Mouse (Mus musculus) heart, embryonic 11.5 days (tissue): ENCODE results near the gene Ncbp1. TPM values are rescaled to one million over a fixed set of nuclear protein-coding genes. Genes with fewer than 3 reads are reported as not detected.

ENCODE experiments used
- ATAC-seq: fragments of 200-750 bp; cut with Nextera tagmentation; replicated peaks from 2 replicates; pipeline ENCODE4 v1.8.0; 2017; ENCODE audit warnings: moderate library complexity; ENCODE audit not compliant: insufficient number of reproducible peaks, low FRiP score, low TSS enrichment
- H3K27ac ChIP-seq: fragments of 300-500 bp; sonication (generic); 2 replicates; pipeline ENCODE4 v1.5.1; 2014; ENCODE audit warnings: mild to moderate bottlenecking, low read depth, low read length
- H3K27me3 ChIP-seq: fragments of 300-500 bp; sonication (generic); 2 replicates; pipeline ENCODE4 v1.6.1; 2014; ENCODE audit warnings: mild to moderate bottlenecking, low read length, mixed read lengths; ENCODE audit not compliant: control insufficient read depth, insufficient read depth
- H3K36me3 ChIP-seq: fragments of 300-500 bp; sonication (generic); 2 replicates; pipeline ENCODE4 v1.6.1; 2014; ENCODE audit warnings: mild to moderate bottlenecking, low read length, moderate library complexity, mixed read lengths; ENCODE audit not compliant: control insufficient read depth, insufficient read depth
- H3K4me1 ChIP-seq: fragments of 300-500 bp; sonication (generic); 2 replicates; pipeline ENCODE4 v1.6.1; 2014; ENCODE audit warnings: low read length; ENCODE audit not compliant: control insufficient read depth, insufficient read depth
- H3K4me2 ChIP-seq: fragments of 300-500 bp; sonication (generic); 2 replicates; pipeline ENCODE4 v1.6.1; 2014; ENCODE audit warnings: mild to moderate bottlenecking, moderate library complexity
- H3K4me3 ChIP-seq: fragments of 300-500 bp; sonication (generic); 2 replicates; pipeline ENCODE4 v1.5.1; 2014; ENCODE audit warnings: low read depth, low read length
- H3K9ac ChIP-seq: fragments of 300-500 bp; sonication (generic); 2 replicates; pipeline ENCODE4 v1.6.1; 2014; ENCODE audit warnings: mild to moderate bottlenecking, low read depth, low read length, moderate library complexity
- H3K9me3 ChIP-seq: fragments of 300-500 bp; sonication (generic); replicated peaks from 2 replicates; pipeline ENCODE4 v1.6.1; 2016; ENCODE audit warnings: low read length; ENCODE audit not compliant: control insufficient read depth
- WGBS: fragments of 180-500 bp; shearing (Covaris S2); extraction: QIAGEN DNeasy Blood & Tissue Kit; methylation state at CpG from one replicate; pipeline ENCODE4 v1.1.7; 2014; ENCODE audit not compliant: insufficient replicate concordance; 5-methylcytosine and 5-hydroxymethylcytosine counted together
- polyA plus RNA-seq: library from polyadenylated mRNA; unstranded; fragments of >200 nt; fragmentation: Nextera tagmentation; extraction: Ambion mirVana; gene quantifications from 2 replicates; pipeline ENCODE4 v1.2.1, GENCODE M21; 2014

The Ncbp1 gene
- polyA plus RNA-seq, 1 experiment from 2014 or later = 59.1 TPM

DNA sequence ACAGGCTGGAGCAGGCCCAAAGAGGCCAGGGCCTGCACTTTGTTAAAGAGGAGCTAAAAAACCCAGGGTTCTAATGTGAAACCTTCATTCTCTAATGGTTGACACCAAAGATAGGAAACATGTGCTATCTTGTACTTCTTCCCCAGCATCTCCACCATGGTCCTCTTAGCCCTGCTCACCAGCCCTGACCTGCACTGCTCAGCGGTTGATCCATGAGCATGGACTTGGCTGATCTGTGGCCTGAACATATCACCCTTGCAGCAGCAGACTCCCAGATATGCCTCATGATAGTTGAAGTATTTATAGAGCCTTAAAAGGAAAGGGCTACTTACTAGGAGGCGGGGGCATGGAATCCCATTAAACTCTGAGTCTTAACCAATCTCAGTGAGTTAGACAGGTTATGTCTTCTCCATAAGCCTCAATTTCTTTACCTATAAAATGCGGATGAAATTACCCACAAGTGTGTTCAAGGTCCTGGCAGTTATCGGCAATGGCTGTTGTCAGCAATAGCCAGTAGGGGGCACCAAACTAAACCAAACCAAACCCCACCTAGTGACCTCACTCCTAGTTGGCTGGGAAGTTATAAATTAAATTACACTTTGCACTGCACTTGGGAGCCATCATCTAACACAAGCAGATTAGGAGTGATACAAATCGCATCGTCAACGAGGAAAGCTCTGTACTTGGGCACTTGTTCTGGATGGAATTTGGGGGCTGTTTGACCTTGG is 63.6 kb downstream of the Ncbp1 start:
- H3K9me3 ChIP-seq = 0 out of 2 replicates have a peak, but pooled peaks cover under 1% of the 10 kb centered on the region
- H3K4me3 ChIP-seq = peak overlapping the region; percentile 12
- no peak for ATAC-seq
- no peak overlapping the region for H3K9ac ChIP-seq
- peaks cover 27% of the 10 kb centered on the region for H3K27me3 ChIP-seq
- H3K4me1 ChIP-seq = no peaks in the 10 kb centered on the region
- no peaks in the 10 kb centered on the region for H3K36me3 ChIP-seq
- H3K27ac ChIP-seq = no peak overlapping the region
- H3K4me2 ChIP-seq = peak overlapping the region; percentile 59
- WGBS = 7% methylated on average over 7 of the region's 7 CpGs

DNA sequence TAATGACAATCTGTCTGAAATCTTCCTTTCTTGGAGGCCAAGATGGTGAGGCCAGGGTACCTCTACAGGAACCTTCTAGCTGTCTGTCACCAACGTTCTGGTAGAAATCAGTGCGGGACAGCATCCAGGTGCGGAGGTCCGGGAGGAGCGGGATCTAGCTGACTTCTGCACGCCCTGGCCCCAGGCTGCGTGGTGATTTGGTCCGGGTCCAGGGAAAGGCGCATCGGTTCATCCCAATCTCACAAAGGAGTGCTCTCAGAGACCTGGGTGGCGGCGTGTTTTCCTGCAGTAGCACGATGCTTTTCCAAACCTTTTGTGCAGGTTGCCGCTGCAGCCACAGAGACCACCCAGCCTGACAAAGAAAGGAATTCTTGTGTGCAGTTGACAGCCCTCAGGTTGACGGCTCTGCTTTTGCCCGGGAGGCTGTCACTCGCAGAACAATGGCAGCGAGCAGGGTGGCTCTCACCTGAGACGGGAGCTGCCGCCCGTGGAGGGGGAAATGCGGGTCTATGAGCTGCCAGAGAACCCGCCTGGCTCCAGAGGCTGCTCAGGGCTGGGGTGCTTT is 64.2 kb downstream of the Ncbp1 start:
- H3K27ac ChIP-seq = no peak overlapping the region
- no peak overlapping the region for H3K9ac ChIP-seq
- WGBS = 11% methylated on average over 23 of the region's 23 CpGs
- peaks cover 27% of the 10 kb centered on the region for H3K27me3 ChIP-seq
- H3K4me3 ChIP-seq = peak overlapping the region; percentile 12
- no peaks in the 10 kb centered on the region for H3K4me1 ChIP-seq
- H3K9me3 ChIP-seq = 0 out of 2 replicates have a peak, but pooled peaks cover 2% of the 10 kb centered on the region
- peak overlapping the region; percentile 59 for H3K4me2 ChIP-seq
- no peak for ATAC-seq
- no peaks in the 10 kb centered on the region for H3K36me3 ChIP-seq

- no peak overlapping the region for H3K27ac ChIP-seq
- no peak for ATAC-seq
- H3K9me3 ChIP-seq = no peaks in the 10 kb centered on the region
- no peaks in the 10 kb centered on the region for H3K4me1 ChIP-seq
- no peaks in the 10 kb centered on the region for H3K27me3 ChIP-seq
- 70% methylated on average over 3 of the region's 3 CpGs for WGBS
- no peak overlapping the region for H3K4me3 ChIP-seq
- H3K9ac ChIP-seq = no peak overlapping the region
- no peaks in the 10 kb centered on the region for H3K36me3 ChIP-seq
- no peak overlapping the region for H3K4me2 ChIP-seq
Observed at GRCm38 (mm10) chr4:46221090-46221489, 82.7 kb downstream of the Ncbp1 start.

Other genes starting within 250 kb of the Ncbp1 start
- gene Ccdc180, start 248.3 kb upstream of the Ncbp1 start, polyA plus RNA-seq = 0.07 and 0.21 TPM in 2 replicates
- 19.1 and 19.2 TPM in 2 replicates for gene Tdrd7, start 173.3 kb upstream of the Ncbp1 start, polyA plus RNA-seq
- 203 and 215 TPM in 2 replicates for gene Tmod1, start 99.7 kb upstream of the Ncbp1 start, polyA plus RNA-seq
- 23.4 and 26.6 TPM in 2 replicates for gene Tstd2, start 81 bp downstream of the Ncbp1 start, polyA plus RNA-seq
- gene Xpa, start 57.7 kb downstream of the Ncbp1 start, polyA plus RNA-seq = 14.4 and 17.1 TPM in 2 replicates
- gene Foxe1, start 205.0 kb downstream of the Ncbp1 start, polyA plus RNA-seq = 0.07 TPM in 2 replicates